Mouse (Mus musculus) kidney, adult 18-20 months (tissue): ENCODE data around the gene Ghrh.
"Not testable (repeated sequence)": the region's sequence is repeated elsewhere in the genome, so short reads cannot be mapped to it uniquely, and the experiment has no call there.

Experiments
- DNase-seq: peaks from one replicate; pipeline ENCODE4 v3.0.0; 2021

Gene Ghrh

DNA sequence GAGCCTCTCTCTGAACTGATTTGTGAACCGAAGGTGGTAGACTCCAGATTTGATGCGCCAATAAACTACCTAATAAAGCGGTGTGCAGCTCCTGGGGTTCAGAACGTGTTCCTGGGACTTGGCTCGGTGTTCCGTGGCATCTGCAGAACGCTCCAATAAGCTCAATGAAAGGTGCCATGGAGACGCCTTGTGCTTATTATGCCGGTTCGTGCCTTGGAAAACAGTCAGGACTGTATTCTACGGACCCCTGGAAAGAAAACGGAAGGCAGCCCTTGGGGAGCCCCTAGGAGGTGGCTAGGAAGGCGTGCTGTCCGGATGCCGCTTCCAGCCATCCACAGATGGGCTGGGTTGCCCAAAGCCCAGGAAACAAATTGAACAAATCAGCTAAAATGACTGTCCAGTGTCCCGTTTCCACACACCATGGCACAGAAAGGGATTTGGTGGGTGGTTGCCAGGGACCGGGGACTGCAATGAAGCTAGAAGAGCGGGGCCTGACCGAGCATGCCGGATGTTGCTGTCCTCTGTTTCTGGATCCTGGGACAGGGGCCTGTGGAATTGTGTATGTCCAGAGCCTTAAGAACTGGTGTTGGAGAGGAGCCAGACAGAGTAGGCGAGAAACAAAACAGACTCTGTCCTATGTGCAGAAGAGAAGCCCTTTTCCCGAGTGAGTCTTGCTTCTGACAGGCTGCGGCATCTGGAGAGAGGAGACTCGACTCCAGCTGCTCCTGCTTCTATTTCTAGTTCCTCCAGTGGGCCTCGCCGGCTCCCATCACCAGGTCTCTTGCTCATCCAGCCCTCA is at the start of gene Ghrh:
Ghrh (minus strand) TSS at position 146 of the 799 bp plus-strand sequence.
- DNase-seq: no peak

DNA sequence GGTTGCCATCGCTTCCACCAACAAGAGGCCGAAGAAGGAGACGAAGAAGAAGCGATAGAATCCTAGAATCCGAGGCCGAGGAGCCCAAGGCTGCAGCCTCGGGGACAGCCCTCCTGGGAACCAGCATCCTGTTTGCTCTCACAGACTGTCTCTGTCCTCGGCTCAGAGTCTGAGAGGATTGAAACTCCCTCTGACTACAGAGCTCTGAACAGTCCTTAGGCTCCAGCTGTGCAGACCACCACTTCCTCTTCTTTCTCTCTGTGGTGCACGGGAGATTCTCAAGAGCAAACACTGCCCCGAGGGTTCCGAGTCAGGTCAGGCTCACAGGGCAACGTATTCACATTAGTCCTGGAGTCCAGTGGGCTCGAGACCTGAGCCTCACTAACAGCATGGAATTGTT is 48.7 kb upstream of the Ghrh start:
- no peak for DNase-seq

- no peak for DNase-seq
Measured at GRCm38 (mm10) chr2:157395371-157395770, 48.1 kb upstream of the Ghrh start.

- no peak for DNase-seq
Measured at GRCm38 (mm10) chr2:157394868-157395267, 47.6 kb upstream of the Ghrh start.

DNA sequence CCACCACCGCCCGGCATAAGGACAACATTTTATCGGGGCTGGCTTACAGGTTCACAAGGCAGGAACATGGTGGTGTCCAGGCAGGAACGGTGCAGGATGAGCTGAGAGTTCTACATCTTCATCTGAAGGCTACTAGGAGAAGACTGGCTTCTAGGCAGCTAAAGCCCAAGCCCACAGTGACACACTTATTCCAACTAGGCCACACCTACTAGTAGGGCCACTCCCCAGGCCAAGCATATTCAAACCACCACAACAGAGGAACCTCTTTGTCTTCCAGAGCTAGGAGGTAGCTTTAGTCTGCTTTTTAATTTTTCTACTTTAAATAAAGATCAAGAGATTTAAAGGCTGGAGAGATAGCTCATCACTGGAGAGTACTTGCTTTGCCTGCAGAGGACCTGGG is 46.2 kb upstream of the Ghrh start:
- no peak for DNase-seq

GRCm38 (mm10) chr2:157392331-157392730 is 45.0 kb upstream of the Ghrh start:
- no peak for DNase-seq

- DNase-seq: no peak
Measured at GRCm38 (mm10) chr2:157389591-157389921, 42.2 kb upstream of the Ghrh start.

DNA sequence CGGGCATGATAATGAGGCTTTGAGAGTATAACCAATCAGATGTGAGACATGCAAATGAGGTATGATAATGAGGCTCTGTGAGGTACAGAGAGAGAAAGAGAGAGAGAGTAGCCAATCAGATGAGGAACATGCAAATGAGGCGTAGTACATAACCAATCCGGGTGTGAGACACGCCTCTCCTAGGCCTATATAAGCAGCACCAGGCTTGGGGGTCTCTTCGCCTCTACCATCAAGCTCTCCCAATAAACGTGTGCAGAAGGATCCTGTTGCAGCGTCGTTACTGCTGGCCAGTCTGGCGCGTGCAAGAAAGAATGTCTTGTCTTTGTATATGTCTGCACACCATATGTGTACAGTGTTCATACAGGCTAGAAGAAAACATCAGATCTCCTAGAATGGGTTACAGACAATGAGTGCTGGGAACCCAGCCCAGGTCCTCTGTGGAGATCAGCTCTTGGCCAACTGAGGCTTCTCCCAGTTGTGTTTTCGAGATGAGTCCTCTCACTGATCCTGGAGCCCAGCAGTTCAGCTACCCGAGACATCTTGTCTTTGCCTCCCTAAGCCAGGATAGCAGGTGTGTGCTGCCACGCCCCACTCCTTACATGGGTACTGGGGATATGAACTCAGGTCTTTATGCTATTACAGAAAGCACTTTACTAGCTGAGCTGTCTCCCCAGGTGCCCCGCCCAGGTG is 41.7 kb upstream of the Ghrh start:
- DNase-seq: not testable (repeated sequence)

DNA sequence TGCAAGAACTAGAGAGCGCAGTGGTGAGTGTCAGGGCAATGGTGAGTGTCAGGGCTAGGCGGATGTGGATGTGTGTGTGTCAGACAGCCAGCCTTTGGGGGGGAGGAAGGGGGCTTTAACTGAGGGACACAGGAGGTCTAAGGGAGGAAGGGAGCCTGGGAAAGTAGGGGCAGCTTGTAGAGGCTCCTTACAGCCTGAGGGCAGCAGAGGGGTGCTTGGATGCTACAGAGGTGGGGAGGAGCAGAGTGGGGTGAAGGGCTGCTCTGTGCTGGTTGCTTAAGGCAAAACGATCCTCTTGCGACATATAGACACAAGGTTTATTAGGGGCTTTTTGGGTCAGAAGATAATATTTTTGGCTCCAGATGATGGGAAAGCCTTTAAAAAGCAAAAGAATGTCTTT is 37.5 kb upstream of the Ghrh start:
- DNase-seq: no peak

GRCm38 (mm10) chr2:157376995-157377394 is 29.7 kb upstream of the Ghrh start:
- DNase-seq: no peak

GRCm38 (mm10) chr2:157375794-157376757 is 28.8 kb upstream of the Ghrh start:
- no peak for DNase-seq

DNA sequence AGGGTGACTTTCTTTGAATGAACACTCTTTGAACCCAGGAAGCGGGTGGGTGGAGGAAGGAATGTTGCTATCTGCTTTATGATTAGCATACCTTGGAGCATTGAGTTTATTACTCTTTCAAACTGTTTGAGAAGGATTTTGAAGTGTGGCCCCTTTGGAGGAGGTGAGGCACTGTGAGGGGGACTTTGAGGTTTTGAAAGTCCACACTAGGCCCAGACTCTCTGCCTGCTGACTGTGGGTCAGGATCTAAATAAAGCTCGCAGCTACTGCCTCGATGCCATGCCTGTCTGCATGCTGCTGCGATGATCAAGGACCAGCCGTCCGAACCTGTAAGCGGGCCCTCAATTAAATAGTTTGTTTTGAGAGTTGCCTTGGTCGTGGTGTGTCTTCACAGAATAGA is 27.7 kb upstream of the Ghrh start:
- DNase-seq: no peak

DNA sequence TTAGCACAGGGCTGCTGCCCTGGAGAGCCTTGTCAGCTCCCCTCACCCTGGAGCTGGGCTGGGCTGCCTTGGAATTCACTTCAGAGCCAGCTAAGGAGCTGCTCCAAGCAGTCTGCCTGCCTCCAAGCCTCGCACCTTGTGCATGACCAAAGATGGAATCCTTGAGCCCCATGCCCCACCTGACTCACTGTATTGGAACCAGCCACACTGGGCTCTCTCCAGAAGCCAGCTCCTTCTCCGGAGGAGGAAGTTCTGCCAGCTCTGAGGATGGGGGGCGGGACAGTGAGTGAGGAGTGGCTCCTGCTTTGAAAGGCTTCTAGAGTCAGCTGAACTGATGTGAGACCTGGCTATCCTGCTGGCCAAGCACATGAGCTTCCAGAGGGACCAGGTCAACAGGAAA is 26.4 kb upstream of the Ghrh start:
- DNase-seq: no peak

- no peak for DNase-seq
Measured at GRCm38 (mm10) chr2:157371696-157372095, 24.4 kb upstream of the Ghrh start.

DNA sequence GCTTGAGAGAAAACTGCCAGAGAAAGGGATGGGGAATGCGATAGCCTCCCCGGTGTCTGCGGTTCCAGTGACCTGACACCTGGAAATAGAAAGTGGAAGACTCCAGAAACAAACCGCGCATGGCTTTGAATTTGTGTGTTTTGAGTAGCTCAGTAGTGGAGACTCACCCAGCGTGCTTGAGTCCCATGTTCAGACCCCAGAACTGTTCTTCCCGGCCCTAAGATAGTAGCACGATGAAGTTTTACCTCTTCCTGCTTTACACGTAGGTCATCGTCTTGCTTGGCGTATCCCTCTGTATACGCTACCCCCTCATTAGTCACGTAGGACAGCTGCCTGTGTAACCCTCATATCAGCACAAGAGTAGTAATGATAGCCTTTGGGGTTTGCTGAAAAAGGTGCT is 20.7 kb upstream of the Ghrh start:
- no peak for DNase-seq

DNA sequence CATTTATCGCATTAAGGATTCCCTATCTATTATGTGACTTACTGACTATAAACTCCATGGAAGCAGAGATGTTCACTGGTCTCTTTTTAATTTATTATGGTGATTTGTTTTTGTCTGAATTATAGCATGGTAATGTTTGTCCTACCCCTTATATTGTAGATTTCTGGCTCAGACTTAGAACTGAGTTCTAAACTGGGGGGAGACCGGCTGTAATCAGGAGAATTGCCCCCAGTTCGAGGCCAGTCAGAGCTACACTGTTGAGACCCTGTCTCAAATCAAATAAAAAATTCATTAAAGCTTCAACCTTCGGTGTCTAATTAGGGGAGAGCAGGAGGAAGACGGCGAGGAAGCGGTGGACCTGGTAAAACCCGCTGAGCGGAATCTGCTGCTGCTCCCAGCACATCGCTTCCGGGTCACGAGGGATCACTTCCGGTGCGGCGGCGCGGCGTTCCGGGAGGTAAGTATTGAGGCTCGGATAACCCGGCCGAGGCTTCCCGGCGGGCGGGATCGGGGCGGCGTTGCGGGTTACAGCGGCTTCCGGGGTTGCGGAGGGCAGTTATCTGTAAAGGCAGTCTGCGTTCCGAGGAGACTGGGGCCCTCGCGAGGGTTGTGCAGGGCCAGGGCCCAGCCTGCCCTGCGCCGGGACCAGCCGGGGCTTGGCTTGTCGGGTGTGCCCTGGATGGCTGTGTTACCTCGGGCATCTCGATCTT is 20.0 kb upstream of the Ghrh start, which contains the start of gene Manbal:
Manbal (plus strand) TSS at position 411 of the 710 bp plus-strand sequence.
- DNase-seq: peak; percentile 98

GRCm38 (mm10) chr2:157366762-157367161 is 19.5 kb upstream of the Ghrh start:
- no peak for DNase-seq

DNA sequence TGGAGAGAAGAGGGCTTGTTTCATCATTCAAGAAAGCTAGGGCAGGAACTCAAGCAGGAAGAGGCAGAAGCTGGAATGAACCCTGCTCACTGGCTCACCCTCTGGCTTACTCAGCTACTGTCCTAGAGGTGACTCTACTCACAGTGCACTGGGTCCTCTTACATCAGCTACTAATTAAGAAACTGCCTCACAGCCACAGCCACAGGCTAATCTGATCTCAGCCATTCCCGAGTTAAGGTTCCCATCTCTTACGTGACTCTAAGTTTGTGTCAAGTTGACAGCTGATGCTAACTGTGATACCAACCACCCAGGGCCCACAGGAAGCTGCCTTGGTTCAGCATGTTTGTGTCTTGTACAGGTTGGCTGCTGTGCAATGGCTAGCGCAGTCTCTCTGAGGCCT is 15.7 kb upstream of the Ghrh start:
- DNase-seq: no peak

- no peak for DNase-seq
Measured at GRCm38 (mm10) chr2:157360028-157360427, 12.7 kb upstream of the Ghrh start.

DNA sequence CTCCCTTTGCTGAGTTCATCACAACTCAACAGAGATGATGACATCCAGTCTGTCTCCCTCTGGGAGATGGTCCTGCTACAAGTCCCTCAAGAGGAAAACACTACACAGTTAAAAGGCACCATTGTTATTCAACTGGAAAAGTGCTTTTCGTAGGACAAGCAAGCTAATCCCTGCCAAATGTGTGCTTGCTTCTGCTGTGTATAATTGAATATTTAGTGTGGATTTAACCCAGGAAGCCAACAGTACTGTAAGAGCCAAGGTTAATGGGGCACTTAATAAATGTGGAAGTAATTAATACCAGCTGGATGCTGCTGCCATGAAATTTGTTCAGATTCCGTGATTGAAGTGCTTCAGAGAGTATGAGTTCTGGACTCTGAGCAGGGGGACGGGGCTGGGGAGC is 6.8 kb upstream of the Ghrh start:
- DNase-seq: no peak

GRCm38 (mm10) chr2:157353183-157353582 is 5.9 kb upstream of the Ghrh start:
- no peak for DNase-seq

DNA sequence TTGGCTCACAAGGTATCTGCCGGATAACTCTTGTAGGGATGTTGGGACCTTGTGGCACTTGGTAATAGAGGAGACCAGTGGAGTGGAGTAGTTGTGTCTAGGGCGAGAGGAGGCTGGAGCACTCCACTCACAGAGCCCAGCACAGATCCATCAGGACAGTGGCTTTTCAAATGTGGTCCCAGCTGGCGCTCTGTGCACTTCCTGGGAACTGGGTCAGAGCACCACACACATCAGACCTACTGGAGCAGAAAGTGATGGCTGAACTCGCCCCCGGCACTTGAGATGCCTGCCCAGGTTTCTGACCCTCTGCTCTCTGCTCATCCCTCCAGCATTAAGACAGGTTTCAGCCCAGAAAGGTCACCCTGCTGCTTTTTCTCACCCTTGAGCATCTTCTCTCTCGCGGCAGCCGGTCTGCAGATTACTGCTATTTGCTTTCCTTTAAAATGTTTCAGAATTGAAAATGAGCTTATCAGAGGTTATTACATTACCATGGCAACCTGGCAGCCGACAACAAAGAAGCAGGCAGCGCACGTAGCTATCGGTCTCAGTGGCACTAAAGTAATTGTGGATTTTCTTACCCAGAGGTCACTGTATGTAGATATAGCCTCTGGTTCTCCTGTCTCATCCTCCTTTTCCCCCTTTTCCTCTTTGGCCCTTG is 1.9 kb upstream of the Ghrh start:
- DNase-seq: no peak
